Mouse (Mus musculus) kidney, adult 2 months (tissue): ENCODE results near the gene Gm10282. TPM values are rescaled to one million over a fixed set of nuclear protein-coding genes. Genes with fewer than 3 reads are reported as not detected.

Experiments used
- DNase-seq: peaks from one replicate; pipeline ENCODE4 v3.0.0; 2021
- H3K27ac ChIP-seq: fragments of 200-500 bp; 2 replicates; pipeline ENCODE4 v1.5.1; 2012; ENCODE audit warnings: low read depth, low read length, control low read depth, inconsistent platforms; ENCODE audit not compliant: insufficient read depth
- H3K27me3 ChIP-seq: fragments of 200-500 bp; replicated peaks from 2 replicates; pipeline ENCODE4 v1.6.1; 2012; ENCODE audit warnings: mild to moderate bottlenecking, moderate library complexity, low read length, inconsistent platforms; ENCODE audit not compliant: control insufficient read depth, insufficient read depth
- H3K36me3 ChIP-seq: fragments of 200-500 bp; 2 replicates; pipeline ENCODE4 v1.6.1; 2012; ENCODE audit warnings: mild to moderate bottlenecking, moderate library complexity, low read length, inconsistent platforms; ENCODE audit not compliant: control insufficient read depth, insufficient read depth
- H3K4me1 ChIP-seq: fragments of 200-500 bp; 2 replicates; pipeline ENCODE4 v1.6.1; 2011; ENCODE audit warnings: low read length; ENCODE audit not compliant: control insufficient read depth, insufficient read depth
- H3K4me3 ChIP-seq: fragments of 200-500 bp; 2 replicates; pipeline ENCODE4 v1.5.1; 2011; ENCODE audit warnings: mild to moderate bottlenecking, low read depth, low read length, control low read depth; ENCODE audit not compliant: insufficient read depth
- CTCF ChIP-seq: fragments of 200-500 bp; conservative IDR thresholded peaks from 2 replicates; pipeline ENCODE4 v1.5.1; 2011; ENCODE audit warnings: low read depth, mild to moderate bottlenecking, control low read depth, low read length, moderate library complexity, mixed read lengths; ENCODE audit not compliant: insufficient read depth, insufficient read length
- POLR2A ChIP-seq: fragments of 200-500 bp; IDR thresholded peaks from one replicate; pipeline ENCODE4 v1.6.1; 2011; ENCODE audit warnings: low read depth, low read length, control low read depth
- WGBS: fragments of 180-500 bp; shearing (Covaris S2); methylation state at CpG from one replicate; pipeline ENCODE4 v1.1.7; 2018; 5-methylcytosine and 5-hydroxymethylcytosine counted together
- polyA plus RNA-seq: library from polyadenylated mRNA; depleted of rRNA; stranded (reverse); fragments of >200 nt; gene quantifications from 2 replicates; pipeline ENCODE4 v1.2.3, GENCODE M21; 2012

The Gm10282 gene
- polyA plus RNA-seq, 1 experiment = 2.8 TPM

DNA sequence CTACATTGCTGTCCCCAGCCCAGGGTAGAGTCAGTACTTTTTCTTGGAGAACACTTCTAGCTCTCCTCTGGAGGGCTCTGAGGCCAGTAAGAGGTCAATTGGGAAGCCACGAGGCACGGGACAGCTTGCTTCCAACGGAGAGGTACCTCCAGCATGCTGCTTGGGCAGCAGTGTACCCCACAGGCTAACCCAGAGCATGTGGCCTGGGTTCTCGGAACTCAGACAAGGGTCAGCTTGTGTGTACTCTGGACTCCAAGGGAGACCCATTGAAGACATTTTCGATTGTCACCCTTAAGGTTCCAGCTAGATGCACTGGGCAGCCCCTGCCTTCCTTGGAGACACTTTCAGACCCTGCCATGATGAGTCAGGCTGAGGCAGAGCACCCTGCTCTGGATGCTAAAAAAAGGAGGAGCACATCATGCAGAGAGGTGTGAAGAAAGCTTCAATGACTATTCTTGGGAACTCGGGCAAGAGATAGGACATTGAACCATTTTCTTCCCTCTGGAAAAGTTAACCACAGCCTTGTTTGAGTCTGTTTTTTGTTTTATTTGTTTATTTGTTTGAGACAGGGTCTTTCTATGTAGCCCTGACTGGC, 18.2 kb upstream of the Gm10282 start:
- DNase-seq = no peak
- Histone ChIP-seq H3K4me1 (no peaks in the 10 kb centered on the region), H3K36me3 (no peaks in the 10 kb centered on the region), H3K27ac (peak overlapping the region; percentile 5), H3K4me3 (peak overlapping the region; percentile 59; the same call in 1 of the 2 replicates), H3K27me3 (no peaks in the 10 kb centered on the region)
- TF ChIP-seq CTCF = no peak
- TF ChIP-seq POLR2A = no peak
- WGBS = 63% methylated on average over 6 of the region's 6 CpGs

DNA sequence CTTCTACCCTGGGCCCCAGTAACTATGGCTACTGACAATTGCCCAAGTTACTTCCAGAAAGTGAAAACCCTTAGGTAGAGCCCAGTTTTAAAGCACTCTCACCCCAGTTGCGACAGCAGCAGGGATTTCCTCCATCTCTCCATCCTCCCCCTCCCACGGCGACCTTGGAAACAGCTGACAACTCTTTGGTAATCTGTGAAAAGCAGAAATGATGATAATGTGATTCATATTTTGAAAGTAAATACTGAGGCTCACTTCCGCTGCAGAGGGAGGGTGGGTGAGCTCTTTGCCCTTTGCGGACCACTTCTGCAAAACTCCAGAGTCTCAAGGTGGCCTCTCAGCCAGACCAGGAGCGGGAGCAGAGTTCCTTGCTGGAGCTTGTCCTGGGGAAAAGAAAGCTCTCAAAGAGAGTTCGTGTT, 17.4 kb upstream of the Gm10282 start:
- peak; percentile 31 for DNase-seq
- 69% methylated on average over 7 of the region's 7 CpGs for WGBS
- no peak for TF ChIP-seq POLR2A
- no peak for TF ChIP-seq CTCF
- Histone ChIP-seq H3K27me3 (no peaks in the 10 kb centered on the region), H3K36me3 (no peaks in the 10 kb centered on the region), H3K27ac (peak overlapping the region; percentile 5), H3K4me3 (peak overlapping the region; percentile 59), H3K4me1 (no peaks in the 10 kb centered on the region)

DNA sequence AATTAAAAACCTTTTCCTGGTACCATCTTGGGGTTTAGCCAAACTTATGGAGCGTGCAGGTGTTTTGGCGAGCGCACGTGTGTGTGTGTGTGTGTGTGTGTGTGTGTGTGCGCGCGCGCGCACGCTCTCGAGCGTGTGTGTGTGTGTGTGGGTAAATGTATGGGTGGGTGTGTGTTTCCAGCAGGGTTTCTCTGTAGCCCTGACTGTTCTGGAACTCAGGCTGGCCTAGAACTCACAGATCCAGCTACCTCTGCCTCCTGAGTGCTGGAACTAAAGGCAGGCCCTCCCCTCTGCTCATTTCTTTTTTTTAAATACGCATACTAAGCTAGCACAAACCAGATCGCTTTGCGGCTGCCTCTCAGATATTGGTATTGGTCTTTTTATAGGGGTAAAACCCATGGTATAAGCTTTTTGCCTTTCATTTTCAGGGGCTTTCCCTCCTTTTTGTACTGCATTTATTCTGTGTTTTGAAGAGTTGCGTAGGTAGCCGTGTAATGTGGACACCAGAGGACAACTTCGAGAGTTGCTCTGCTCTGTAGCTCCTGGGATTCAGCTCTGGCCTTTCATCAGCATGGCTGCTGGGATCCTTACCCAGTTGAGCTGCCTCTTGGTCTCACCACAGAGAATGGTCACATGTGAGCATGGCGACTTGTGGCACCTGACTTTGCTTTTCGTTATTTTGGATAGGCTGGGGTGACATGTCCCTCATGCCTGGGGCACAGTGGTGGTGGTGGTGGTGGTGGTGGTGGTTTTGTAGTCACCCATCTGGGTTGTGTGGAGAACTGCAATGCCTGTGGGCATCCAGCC, 16.8 kb upstream of the Gm10282 start:
- no peak for DNase-seq
- TF ChIP-seq POLR2A (no peak), CTCF (no peak)
- no peaks in the 10 kb centered on the region for H3K4me1 ChIP-seq
- H3K27me3 ChIP-seq = no peaks in the 10 kb centered on the region
- peak overlapping the region; percentile 59 for H3K4me3 ChIP-seq
- 80% methylated on average over 20 of the region's 20 CpGs for WGBS
- peak overlapping the region; percentile 5 for H3K27ac ChIP-seq
- H3K36me3 ChIP-seq = no peaks in the 10 kb centered on the region

DNA sequence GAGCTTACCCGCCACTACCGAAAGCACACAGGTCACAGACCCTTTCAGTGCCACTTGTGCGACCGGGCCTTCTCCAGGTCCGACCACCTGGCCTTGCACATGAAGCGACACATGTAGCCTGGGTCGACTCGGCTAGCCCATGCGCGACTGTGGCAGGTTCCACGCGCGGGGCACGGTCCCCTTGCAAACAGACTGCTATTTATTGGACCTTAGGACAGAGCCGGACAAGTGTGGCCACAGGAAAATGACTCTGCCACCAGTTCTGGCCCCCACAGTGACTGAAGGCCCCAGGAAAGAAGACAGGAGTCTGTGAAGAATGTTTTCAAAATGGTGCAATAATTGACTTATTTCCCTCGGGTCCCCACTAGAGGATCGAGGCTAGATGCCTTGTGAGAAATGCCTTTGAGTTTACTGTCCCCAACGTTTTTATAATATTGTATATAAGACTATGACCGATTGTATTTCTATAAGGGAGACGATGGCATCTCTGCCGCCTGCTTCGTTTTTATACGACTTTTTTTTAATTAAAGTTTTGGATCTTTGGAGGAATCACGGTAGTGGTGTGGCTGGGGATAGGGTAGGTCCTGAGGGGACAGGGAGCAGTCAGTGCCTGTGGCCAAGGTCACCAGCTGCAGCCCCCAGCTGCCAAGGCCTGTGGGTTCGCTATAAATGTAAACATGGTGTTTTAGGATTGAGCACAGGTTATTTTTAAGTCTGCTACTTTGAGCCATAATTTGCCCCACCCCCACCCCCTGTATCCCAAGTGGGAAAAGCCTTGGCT, 15.9 kb upstream of the Gm10282 start:
- 59% methylated on average over 25 of the region's 25 CpGs for WGBS

DNA sequence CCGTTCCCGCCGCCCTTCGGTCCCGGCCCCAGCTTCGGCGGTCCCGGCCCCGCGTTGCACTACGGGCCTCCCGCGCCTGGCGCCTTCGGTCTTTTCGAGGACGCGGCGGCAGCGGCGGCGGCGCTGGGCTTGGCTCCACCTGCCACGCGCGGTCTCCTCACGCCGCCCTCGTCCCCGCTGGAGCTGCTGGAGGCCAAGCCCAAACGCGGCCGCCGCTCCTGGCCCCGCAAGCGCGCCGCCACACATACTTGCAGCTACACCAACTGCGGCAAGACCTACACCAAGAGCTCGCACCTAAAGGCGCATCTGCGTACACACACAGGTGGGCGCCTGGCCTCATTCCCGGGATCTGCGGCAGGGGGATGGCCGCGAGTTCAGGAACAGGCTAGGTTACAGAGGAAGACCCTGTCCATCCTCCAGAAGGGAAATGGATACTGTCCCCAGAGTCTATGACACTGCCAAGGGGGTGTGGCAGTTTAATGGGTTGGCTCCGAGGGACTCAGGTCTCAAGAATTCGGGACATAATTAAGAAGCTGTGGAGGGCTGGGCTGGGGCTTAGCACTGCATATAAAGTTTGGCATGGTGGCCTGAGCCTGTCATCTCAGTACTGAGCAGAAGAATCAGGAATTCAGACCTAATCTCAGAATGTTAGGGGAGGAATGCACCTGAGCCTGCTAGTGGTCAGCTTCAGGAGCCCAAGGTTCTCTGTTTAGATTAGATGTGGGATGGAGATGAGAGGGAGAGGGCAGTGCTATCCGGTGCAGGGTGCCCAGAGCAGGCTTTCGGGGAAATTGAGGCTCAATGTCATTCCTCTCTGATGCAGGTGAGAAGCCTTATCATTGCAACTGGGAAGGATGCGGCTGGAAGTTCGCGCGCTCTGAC, 15.1 kb upstream of the Gm10282 start:
- H3K4me1 ChIP-seq = no peaks in the 10 kb centered on the region
- H3K4me3 ChIP-seq = peak overlapping the region; percentile 63
- WGBS = 8% methylated on average over 55 of the region's 55 CpGs
- H3K27me3 ChIP-seq = no peaks in the 10 kb centered on the region
- TF ChIP-seq POLR2A (no peak), CTCF (no peak)
- peak; percentile 40 for DNase-seq
- H3K36me3 ChIP-seq = no peaks in the 10 kb centered on the region
- H3K27ac ChIP-seq = peak overlapping the region; percentile 70

More for the DNA sequence above, 15.9 kb upstream of the Gm10282 start:
- H3K27me3 ChIP-seq = no peaks in the 10 kb centered on the region
- H3K27ac ChIP-seq = peak overlapping the region; percentile 70
- H3K4me1 ChIP-seq = no peaks in the 10 kb centered on the region
- DNase-seq = no peak
- TF ChIP-seq CTCF = no peak
- TF ChIP-seq POLR2A = no peak
- H3K36me3 ChIP-seq = no peaks in the 10 kb centered on the region
- peak overlapping the region; percentile 63 for H3K4me3 ChIP-seq

DNA sequence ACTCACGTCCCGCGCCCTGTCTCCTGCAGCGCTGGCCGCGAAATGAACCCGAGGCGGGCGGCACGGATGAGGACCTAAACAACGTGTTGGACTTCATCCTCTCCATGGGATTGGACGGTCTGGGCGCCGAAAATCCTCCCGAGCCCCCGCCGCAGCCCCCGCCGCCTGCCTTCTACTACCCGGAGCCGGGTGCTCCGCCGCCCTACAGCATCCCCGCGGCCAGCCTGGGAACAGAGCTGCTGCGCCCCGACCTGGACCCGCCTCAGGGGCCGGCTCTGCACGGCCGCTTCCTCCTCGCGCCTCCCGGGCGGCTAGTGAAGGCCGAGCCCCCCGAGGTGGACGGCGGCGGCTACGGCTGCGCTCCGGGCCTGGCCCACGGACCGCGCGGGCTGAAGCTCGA, 14.3 kb upstream of the Gm10282 start:
- WGBS = under 1% methylated on average over 48 of the region's 48 CpGs
- Histone ChIP-seq H3K4me3 (peak overlapping the region; percentile 63), H3K27me3 (no peaks in the 10 kb centered on the region), H3K27ac (peak overlapping the region; percentile 28), H3K36me3 (no peaks in the 10 kb centered on the region), H3K4me1 (no peaks in the 10 kb centered on the region)
- TF ChIP-seq POLR2A (peak; percentile 5), CTCF (no peak)
- DNase-seq = no peak
